Mouse (Mus musculus) liver, postnatal 0 days (tissue): ENCODE results near the gene Btbd19. TPM values are rescaled to one million over a fixed set of nuclear protein-coding genes. Genes with fewer than 3 reads are reported as not detected.

ENCODE experiments used
- ATAC-seq: fragments of 200-750 bp; cut with Nextera tagmentation; 2 replicates; pipeline ENCODE4 v1.8.0; 2017; ENCODE audit warnings: mild to moderate bottlenecking, moderate library complexity
- DNase-seq: peaks from one replicate; pipeline ENCODE4 v3.0.0-alpha.2; 2016
- H3K27ac ChIP-seq: fragments of 300-500 bp; sonication (generic); 2 replicates; pipeline ENCODE4 v1.5.1; 2014; ENCODE audit warnings: antibody characterized with exemption, moderate library complexity, mild to moderate bottlenecking, low read depth
- H3K27me3 ChIP-seq: fragments of 300-500 bp; sonication (generic); 2 replicates; pipeline ENCODE4 v1.6.1; 2014; ENCODE audit warnings: low read length, control low read depth, mixed read lengths; ENCODE audit not compliant: insufficient read depth
- H3K36me3 ChIP-seq: fragments of 300-500 bp; sonication (generic); replicated peaks from 2 replicates; pipeline ENCODE4 v1.6.1; 2014; ENCODE audit warnings: mild to moderate bottlenecking, control low read depth, low read length, moderate library complexity, mixed read lengths; ENCODE audit not compliant: insufficient read depth
- H3K4me1 ChIP-seq: fragments of 300-500 bp; sonication (generic); 2 replicates; pipeline ENCODE4 v1.6.1; 2014; ENCODE audit warnings: antibody characterized with exemption, mild to moderate bottlenecking, control low read depth; ENCODE audit not compliant: insufficient read depth
- H3K4me2 ChIP-seq: fragments of 300-500 bp; sonication (generic); 2 replicates; pipeline ENCODE4 v1.6.1; 2014; ENCODE audit warnings: low read depth, mild to moderate bottlenecking, low read length, moderate library complexity, mixed read lengths
- H3K4me3 ChIP-seq: fragments of 300-500 bp; sonication (generic); 2 replicates; pipeline ENCODE4 v1.5.1; 2014; ENCODE audit warnings: low read depth, low read length
- H3K9ac ChIP-seq: fragments of 300-500 bp; sonication (generic); replicated peaks from 2 replicates; pipeline ENCODE4 v1.6.1; 2014; ENCODE audit warnings: mild to moderate bottlenecking, moderate library complexity
- H3K9me3 ChIP-seq: fragments of 300-500 bp; sonication (generic); 2 replicates; pipeline ENCODE4 v1.6.1; 2016; ENCODE audit warnings: mild to moderate bottlenecking, control low read depth, low read length, mixed read lengths
- CTCF ChIP-seq: sonication (generic); IDR thresholded peaks from 2 replicates; pipeline ENCODE4 v1.5.1; 2016; ENCODE audit warnings: antibody characterized with exemption, low read depth
- EP300 ChIP-seq: IDR thresholded peaks from 2 replicates; pipeline ENCODE4 v1.6.1; 2016; ENCODE audit warnings: antibody characterized with exemption, low read depth, mild to moderate bottlenecking
- WGBS: fragments of 180-500 bp; shearing (Covaris S2); extraction: QIAGEN DNeasy Blood & Tissue Kit; methylation state at CpG from one replicate; pipeline ENCODE4 v1.1.7; 2014; ENCODE audit not compliant: insufficient replicate concordance; 5-methylcytosine and 5-hydroxymethylcytosine counted together
- polyA plus RNA-seq: library from polyadenylated mRNA; unstranded; fragments of >200 nt; fragmentation: Nextera tagmentation; extraction: Ambion mirVana; gene quantifications from 2 replicates; pipeline ENCODE4 v1.2.1, GENCODE M21; 2015

Btbd19 gene
- polyA plus RNA-seq, 1 experiment from 2014 or later, result 2.3 TPM

DNA sequence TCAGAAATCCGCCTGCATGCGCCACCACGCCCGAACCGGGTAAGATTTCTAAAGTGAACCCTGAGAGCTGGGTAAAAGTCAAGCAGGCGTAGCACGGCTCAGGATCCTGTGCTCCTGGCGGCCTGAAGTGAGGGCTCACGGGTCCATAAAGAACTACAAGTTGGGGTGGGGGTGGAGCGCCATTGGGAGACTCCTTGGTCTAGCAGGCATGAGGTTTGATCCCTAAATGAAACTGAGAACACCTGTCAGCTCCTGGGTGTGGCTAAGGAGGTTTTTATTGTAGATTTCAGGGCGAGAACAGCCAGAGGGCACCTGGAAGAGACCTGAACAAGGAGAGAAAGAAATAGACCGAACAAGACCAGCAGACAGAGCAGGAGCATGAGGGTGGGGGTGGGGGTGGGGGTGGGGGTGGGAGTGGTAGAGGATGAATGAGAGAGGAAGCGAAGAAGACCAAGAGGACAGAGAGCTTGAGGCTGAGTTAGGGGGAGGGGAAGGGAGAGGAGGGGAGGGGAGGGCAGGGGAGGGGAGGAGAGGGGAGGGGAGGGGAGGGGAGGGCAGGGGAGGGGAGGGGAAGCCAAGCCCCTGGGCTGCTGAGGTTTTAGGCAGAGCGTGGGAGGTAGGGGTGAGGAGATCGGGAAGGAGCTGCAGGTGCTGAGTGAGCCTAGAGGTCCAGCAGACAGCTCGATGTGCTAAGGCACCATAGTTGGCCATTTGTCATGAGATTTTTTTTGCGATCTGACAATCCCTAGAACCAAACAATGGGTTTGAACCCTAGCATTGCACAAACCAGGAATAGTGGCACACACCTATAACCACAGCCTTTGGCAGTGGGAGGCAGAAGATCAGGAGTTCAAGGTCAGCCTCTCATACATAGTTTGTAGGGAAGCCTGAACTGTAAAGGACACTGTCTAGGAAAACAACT lies 13.0 kb upstream of the Btbd19 start:
- 0 out of 2 replicates have a peak overlapping the region, but pooled peaks have one; percentile 36 for H3K27ac ChIP-seq
- no peak for TF ChIP-seq EP300
- no peak for TF ChIP-seq CTCF
- WGBS, result 74% methylated on average over 16 of the region's 17 CpGs

DNA sequence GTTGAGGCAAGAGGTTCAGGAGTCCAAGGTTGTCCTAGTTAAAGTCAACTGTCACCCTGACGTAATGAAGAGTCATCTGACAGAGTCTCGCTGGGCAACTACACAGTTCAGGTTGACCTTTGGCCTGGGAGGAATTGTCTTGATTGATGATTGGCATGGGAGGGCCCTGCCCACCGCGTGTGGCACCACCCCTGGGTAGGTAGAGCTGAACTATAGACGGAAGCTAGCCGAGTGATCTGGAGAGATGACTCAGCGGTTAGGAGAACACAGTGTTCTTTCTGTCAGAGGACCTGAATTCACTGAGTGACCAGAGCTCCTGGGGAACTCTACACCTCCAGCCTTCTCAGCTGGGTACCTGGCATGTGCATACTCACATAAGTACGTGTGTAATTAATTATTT lies 10.5 kb upstream of the Btbd19 start:
- peaks cover 30% of the 10 kb centered on the region for H3K4me1 ChIP-seq
- peak overlapping the region; percentile 33 for H3K4me2 ChIP-seq
- TF ChIP-seq EP300 (peak; percentile 92), CTCF (no peak)
- DNase-seq (peak; percentile 78), ATAC-seq (peak; percentile 88)
- peak overlapping the region; percentile 85 for H3K27ac ChIP-seq
- no peak overlapping the region for H3K4me3 ChIP-seq
- peaks cover 6% of the 10 kb centered on the region; the same call in 1 of the 2 replicates for H3K36me3 ChIP-seq
- WGBS, result 17% methylated on average over 8 of the region's 8 CpGs
- peaks cover 17% of the 10 kb centered on the region for H3K27me3 ChIP-seq
- H3K9ac ChIP-seq, result peak overlapping the region; percentile 26
- H3K9me3 ChIP-seq, result no peaks in the 10 kb centered on the region

More for the DNA sequence above, 13.0 kb upstream of the Btbd19 start:
- Histone ChIP-seq H3K27me3 (0 out of 2 replicates have a peak, but pooled peaks cover under 1% of the 10 kb centered on the region), H3K4me3 (no peak overlapping the region), H3K9ac (no peak overlapping the region), H3K9me3 (no peaks in the 10 kb centered on the region), H3K4me1 (peaks cover 17% of the 10 kb centered on the region), H3K4me2 (no peak overlapping the region), H3K36me3 (no peaks in the 10 kb centered on the region)
- ATAC-seq, result no peak
- no peak for DNase-seq

DNA sequence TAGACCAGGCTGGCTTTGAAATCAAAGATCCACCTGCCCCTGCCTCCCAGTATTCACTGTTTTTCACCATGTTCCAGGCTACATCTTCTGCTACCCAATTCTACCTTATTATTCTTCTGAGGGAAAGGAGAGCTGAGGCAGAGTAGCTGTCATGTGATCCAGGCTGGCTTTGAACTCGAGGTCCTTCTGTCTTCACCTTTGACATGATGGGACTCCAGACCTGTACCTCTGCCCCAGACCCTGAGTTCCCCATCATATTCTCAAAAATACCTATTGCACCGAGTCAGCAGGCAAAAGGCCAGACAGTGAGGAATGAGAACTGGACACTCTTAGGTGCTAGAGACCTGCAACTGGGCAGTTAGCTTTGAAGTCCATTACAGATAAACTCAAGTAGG lies 9.1 kb upstream of the Btbd19 start:
- Histone ChIP-seq H3K9ac (peak overlapping the region; percentile 88), H3K9me3 (no peaks in the 10 kb centered on the region), H3K36me3 (peaks cover 10% of the 10 kb centered on the region), H3K4me2 (peak overlapping the region; percentile 98), H3K4me1 (peaks cover 30% of the 10 kb centered on the region), H3K4me3 (no peak overlapping the region), H3K27ac (peak overlapping the region; percentile 85), H3K27me3 (peaks cover 17% of the 10 kb centered on the region)
- WGBS, result 35% methylated on average over 2 of the region's 2 CpGs
- no peak for DNase-seq
- TF ChIP-seq CTCF (no peak), EP300 (no peak)
- ATAC-seq, result no peak

GRCm38 (mm10) chr4:117133817-117134600 lies 8.5 kb upstream of the Btbd19 start, which contains the start of gene Plk3:
Plk3 (minus strand) TSS chr4:117133963.
- 3% methylated on average over 41 of the region's 48 CpGs for WGBS
- peak within 1 kb of the TSS; percentile 85 for H3K27ac ChIP-seq

GRCm38 (mm10) chr4:117133366-117133796 lies 7.9 kb upstream of the Btbd19 start:
- H3K27ac ChIP-seq, result peak overlapping the region; percentile 72; the same call in 1 of the 2 replicates
- H3K27me3 ChIP-seq, result peaks cover 17% of the 10 kb centered on the region
- H3K4me2 ChIP-seq, result peak overlapping the region; percentile 98
- peaks cover 19% of the 10 kb centered on the region for H3K36me3 ChIP-seq
- H3K9ac ChIP-seq, result peak overlapping the region; percentile 88
- DNase-seq (no peak), ATAC-seq (no peak)
- H3K9me3 ChIP-seq, result no peaks in the 10 kb centered on the region
- TF ChIP-seq CTCF (no peak), EP300 (no peak)
- H3K4me1 ChIP-seq, result peaks cover 30% of the 10 kb centered on the region
- peak overlapping the region; percentile 92 for H3K4me3 ChIP-seq
- WGBS, result under 1% methylated on average over 41 of the region's 42 CpGs

More at GRCm38 (mm10) chr4:117133817-117134600, 8.5 kb upstream of the Btbd19 start, which contains the start of gene Plk3:
- peaks cover 30% of the 10 kb centered on the region for H3K4me1 ChIP-seq
- peak within 1 kb of the TSS; percentile 98 for H3K4me2 ChIP-seq
- H3K36me3 ChIP-seq, result peaks cover 13% of the 10 kb centered on the region
- H3K27me3 ChIP-seq, result peaks cover 17% of the 10 kb centered on the region
- TF ChIP-seq EP300 (peak; percentile 37; the same call in 1 of the 2 replicates), CTCF (peak; percentile 15; the same call in 1 of the 2 replicates)
- peak; percentile 71 for ATAC-seq
- H3K9ac ChIP-seq, result peak within 1 kb of the TSS; percentile 88
- DNase-seq, result peak; percentile 98
- no peaks in the 10 kb centered on the region for H3K9me3 ChIP-seq
- H3K4me3 ChIP-seq, result peak within 1 kb of the TSS; percentile 92

- Histone ChIP-seq H3K9me3 (no peaks in the 10 kb centered on the region), H3K4me1 (peaks cover 30% of the 10 kb centered on the region), H3K36me3 (peaks cover 25% of the 10 kb centered on the region), H3K4me2 (peak overlapping the region; percentile 98), H3K9ac (peak overlapping the region; percentile 88), H3K27ac (no peak overlapping the region), H3K27me3 (peaks cover 17% of the 10 kb centered on the region), H3K4me3 (peak overlapping the region; percentile 92)
- WGBS, result 33% methylated on average over 11 of the region's 11 CpGs
- TF ChIP-seq CTCF (no peak), EP300 (no peak)
- DNase-seq (no peak), ATAC-seq (no peak)
Observed at GRCm38 (mm10) chr4:117132794-117133143, 7.2 kb upstream of the Btbd19 start.
